Mouse (Mus musculus): ENCODE results near the gene Ubash3a. TPM values are rescaled to one million over a fixed set of nuclear protein-coding genes. Genes with fewer than 3 reads are reported as not detected.

Ubash3a gene
- total RNA-seq, 2 experiments from 2014 or later, result 0.43 to 0.62 TPM

DNA sequence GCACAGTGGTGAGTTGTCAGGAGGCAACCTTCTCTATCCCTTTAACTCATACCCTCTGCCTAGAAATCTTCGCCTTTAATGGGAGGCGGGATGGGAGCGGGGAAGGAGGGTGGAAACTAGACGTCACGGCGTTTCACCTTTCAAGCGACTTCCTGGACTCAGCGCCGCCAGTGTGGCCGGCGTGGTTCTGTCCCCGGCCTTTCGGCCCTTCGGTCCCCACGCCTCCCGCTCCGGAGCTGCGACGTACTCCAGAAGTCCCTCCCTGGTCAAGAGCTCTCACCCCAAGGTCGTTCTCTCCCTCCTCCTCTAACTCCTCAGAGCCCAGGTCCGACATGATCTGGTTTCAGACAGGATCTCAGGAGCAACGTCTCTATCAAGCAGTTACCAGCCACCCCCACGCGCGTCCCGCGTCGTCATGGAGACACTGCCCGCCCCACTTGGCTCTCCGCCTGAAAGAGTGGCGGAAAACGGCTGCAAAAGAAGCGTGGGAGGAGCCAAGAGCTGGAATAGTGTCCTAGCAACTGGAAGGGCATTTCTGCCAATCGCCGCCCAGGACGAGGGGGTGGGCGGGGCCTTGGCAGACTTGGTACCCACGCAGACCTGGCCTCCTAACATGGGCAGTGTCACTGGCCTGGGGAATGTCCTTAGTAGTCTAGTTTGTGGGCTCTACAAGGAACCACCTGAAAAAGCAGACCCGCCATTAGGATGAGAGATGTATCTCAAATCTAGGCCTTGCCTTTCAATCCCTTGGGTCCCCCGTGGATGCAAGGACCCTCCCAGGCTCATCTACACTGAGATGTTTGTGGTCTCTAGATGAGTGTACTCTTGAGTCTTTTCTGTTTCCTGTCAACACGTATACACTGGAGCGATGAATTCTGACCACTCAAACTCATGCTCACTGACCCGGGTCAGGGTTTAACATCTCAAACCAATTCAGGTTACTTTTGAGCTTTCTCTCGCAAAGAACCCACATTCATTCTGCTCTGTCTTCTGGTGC lies 69.5 kb downstream of the Ubash3a start, which contains the start of gene Rsph1:
Gene Rsph1 (minus strand): TSS at position 462 of the 997 bp plus-strand sequence.
- DNase-seq, result peak; percentile 100
- intact Hi-C loops (cut with DNase I), result loop anchor here (2.0 kb wide), 1 partner anchor 20 kb away; no protein-coding TSS in a partner anchor

DNA sequence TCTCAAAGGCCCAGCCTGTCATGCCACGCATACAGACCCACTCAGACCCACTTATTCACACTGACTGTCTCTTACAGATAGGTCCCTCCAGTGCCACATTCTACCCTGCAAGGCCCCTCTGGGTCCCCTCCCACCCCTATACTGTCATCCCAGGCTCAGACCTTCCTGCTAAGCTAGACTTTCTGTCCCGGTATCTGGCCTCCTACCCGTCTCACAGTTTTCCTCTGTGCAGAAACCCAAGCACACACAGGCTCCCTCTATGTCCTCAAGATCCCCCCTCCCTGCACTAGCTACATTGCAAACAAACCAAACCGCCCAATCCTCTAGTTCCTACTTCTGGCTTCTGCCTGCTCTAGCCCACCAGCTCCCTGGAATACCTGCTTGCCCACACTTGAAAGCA lies 70.3 kb downstream of the Ubash3a start:
- DNase-seq, result no peak
- intact Hi-C loops (cut with DNase I), result loop anchor here (2.0 kb wide), 2 partner anchors 19 to 29 kb away; no protein-coding TSS in a partner anchor

DNA sequence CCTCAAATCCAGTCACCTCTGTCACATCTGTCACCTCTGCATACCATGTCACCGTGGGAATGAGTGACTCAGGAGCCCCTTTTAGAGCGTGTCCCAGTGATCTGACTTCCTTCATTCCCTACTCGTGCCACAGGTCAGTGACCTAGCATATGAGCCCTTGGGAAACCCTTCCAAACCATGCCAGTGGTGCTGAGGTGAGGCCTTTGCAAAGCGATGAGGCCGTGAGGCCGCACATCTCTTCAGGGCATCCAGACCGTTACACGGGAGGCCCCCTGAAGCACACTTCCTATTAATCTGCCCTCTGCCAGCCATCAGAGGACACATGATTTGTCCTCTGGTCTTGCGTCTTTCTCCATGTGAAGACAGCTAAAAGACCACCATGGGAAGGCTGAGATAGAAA lies 71.9 kb downstream of the Ubash3a start:
- no peak for DNase-seq
- intact Hi-C loops (cut with DNase I), result loop anchor here (2.0 kb wide), 1 partner anchor 27 kb away; no protein-coding TSS in a partner anchor

DNA sequence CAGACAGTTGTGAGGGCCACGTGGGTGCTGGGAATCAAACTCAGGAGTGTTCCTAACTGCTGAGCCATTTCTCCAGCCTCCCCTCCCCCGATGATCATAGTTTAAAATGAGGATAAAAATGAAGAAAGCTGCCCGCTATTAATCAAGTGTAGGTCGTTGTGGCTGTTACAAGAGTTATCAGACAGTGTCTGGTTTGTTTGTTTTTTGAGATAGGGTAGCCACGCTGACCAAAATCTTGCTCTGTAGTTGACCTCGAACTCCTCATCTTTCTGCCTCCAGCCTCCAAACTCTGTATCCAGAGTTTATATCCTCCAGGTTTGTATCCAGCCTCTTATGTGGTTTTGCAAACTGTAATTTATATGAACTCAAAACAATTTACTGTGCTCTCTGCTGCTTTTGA lies 72.6 kb downstream of the Ubash3a start:
- intact Hi-C loops (cut with DNase I), result no loop called here

DNA sequence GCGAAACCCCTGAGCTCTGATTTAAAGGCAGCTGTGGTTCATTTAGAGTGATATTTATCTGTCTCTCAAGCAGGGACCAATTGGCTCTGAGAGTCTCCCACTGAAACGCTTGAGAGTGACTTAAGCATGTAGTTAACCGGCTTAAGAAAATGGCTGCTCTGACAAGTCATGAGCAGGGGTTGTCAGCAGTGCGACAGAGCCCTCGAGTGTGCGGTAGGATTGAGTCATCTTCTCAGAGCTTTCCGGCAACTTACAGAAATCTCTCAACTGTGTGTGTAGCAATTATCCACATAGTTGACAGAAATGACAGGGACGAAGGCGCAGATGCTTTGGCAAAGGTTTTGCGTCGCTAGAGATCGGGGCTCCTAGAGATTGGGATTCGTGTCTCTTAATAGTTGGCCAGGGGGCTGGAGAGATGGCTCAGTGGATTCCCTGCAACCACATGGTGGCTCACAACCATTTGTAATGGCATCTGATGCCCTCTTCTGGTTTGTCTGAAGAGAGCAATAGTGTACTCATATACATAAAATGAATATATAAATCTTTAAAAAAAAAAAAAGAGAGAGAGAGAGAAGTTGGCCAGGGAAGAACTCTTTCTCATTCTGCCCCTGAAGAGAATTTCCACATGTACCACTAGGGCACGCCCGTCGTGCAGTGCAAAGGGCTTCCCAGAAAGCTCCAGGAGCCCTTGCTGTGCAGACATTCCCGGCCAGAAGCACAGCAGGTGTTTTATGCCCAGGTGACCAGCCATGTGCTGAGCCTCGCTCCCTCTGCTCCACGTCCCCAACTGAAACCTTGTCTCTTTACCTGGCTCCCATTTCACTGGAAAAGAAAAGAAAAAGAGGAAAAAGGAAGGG lies 74.4 kb downstream of the Ubash3a start:
- intact Hi-C loops (cut with DNase I), result no loop called here

More for the DNA sequence above, 72.6 kb downstream of the Ubash3a start:
- DNase-seq, result no peak

DNA sequence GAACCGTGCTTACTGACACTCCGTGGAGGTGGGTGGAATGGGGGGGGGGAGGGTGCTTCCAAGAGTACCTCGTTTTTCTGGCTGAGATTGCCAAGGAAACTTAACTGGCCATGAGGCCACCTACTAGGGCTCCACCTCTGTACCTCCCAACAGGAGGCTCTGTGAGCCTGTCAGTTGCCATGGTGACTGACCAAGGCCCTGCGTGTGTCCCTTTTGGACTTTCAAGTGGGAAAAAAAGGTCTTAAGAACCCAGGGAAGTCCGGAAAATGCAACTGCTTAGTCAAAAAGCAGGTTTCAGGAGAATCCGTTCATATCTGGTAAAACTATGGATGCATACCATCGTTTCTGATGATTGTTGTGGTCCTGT lies 75.0 kb downstream of the Ubash3a start:
- intact Hi-C loops (cut with DNase I), result no loop called here
- DNase-seq, result no peak

More for the DNA sequence above, 74.4 kb downstream of the Ubash3a start:
- DNase-seq, result no peak

DNA sequence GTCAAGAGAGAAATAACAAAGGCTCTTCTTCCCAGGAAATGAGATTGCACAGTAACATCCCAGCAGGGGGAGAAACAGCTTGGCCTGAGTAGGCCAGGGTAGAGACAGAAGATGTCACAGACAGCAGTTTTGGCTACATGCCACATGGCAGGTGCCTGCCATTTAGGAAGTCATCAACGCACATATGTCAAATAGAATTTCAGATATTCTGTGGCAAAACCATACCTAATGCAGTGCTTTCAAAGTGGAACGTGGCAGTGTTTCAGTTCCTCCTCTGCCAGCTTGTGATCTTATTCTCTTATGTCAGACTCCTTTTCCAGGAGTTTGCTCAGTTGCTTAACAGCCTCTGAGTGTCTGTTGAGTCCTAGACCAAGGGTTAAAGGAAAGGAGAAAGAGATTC lies 78.2 kb downstream of the Ubash3a start:
- intact Hi-C loops (cut with DNase I), result no loop called here
- DNase-seq, result no peak

DNA sequence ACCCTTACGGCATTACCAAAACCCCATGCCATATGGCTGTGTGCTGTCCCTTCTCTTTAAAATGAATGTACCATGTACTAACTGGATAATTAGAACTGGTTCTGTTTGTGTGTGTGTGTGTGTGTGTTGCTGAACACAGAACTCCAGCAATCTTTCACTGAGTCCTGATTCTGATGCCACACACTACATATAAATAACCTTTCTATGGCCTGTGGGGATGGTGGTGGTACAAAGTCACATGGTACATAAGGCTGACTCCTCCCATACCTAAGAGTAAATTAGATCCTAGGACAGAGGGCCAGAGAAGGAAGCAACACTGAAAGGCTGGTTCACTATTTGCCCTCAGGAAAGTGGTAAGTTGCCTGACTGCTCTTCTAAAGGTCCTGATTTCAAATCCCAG lies 78.8 kb downstream of the Ubash3a start, which contains the start of gene Slc37a1:
Gene Slc37a1 (plus strand): TSS at position 301 of the 400 bp plus-strand sequence.
- no peak for DNase-seq
- intact Hi-C loops (cut with DNase I), result no loop called here

DNA sequence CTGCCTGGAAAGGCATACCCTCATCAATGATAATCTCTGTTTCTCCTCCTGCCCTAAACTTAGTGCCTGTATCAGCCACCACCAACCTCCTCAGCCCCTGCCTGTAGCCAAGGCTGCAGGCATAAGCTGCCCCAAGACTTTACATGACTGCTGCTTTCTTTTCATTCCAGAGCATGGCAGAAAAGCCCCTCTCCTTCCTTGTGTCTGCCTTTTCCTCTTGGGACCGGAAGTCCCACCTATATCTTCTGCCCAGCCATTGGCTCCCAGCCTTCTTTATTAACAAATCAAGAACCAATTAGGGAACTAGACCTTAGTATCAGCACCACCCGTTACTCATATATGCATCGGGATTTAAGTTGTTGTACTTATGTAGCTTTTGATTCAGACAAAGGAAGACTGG lies 79.5 kb downstream of the Ubash3a start:
- intact Hi-C loops (cut with DNase I), result no loop called here
- no peak for DNase-seq

DNA sequence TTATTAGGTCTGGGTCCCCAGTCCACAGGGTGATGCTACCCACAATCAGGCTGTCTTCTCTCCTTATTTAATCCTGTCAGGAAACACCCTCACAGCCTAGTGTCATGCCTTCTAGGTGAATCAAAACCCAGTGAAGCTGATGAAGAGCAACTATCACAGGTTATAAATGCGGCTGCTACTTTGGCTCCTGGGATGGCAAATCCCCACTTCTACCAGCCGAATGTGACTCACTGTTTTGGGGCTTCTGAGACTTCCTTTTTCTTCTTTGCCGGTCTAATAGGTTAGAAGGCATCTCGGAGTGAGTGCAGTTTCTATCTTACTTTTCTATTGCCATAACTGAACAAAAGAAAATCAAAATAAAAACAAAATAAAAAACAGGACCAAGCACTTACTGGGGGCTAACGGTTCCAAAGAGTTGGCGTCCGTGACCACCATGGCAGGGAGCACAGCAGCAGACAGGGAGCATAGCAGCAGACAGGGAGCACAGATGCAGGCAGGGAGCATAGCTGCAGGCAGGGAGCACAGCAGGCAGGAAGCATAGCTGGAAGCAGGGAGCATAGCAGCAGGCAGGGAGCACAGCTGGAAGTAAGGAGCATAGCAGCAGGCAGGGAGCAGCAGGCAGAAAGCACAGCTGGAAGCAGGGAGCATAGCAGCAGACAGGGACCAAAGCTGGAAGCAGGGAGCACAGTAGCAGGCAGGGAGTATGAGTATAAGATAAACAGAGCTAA lies 81.5 kb downstream of the Ubash3a start:
- DNase-seq, result no peak
- intact Hi-C loops (cut with DNase I), result no loop called here

DNA sequence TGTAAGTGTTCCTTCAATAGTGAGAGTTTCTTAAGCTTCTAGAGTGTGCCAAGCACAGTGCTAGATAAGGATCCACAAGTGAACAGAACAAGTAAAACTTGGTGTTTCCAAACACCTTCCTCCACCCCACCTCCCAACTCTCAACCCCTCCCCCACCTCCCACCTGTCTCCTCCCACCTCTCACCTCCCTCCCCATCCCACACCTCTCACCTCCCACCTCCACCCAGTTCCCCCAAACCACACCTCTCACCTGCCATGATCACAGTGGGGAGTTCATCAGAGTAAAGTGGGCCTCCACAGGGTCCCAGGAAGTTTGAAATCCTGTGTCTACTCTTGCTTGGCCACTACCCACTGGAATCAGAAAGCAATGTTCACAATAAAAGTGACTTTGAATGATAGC lies 82.6 kb downstream of the Ubash3a start:
- intact Hi-C loops (cut with DNase I), result no loop called here

DNA sequence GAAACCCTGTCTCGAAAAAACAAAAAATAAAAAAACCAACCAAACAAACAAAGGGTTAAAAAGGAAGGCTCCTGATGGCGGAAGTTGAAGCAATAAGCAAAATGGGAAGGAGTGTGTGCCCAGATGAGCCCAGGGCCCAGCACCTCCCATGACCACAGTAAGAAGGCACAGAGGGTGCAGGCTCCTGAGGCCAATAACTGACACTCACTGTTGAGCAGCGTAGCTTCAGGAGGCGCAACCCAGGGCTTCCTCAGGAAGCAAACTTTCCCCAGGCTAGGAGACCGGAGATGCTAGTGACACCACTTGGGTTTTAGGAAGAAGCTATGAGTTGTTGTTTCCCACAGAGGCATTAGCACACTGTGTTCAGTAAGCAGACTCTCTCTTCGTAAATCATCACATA lies 83.2 kb downstream of the Ubash3a start:
- no peak for DNase-seq
- intact Hi-C loops (cut with DNase I), result no loop called here

More for the DNA sequence above, 82.6 kb downstream of the Ubash3a start:
- DNase-seq, result no peak

DNA sequence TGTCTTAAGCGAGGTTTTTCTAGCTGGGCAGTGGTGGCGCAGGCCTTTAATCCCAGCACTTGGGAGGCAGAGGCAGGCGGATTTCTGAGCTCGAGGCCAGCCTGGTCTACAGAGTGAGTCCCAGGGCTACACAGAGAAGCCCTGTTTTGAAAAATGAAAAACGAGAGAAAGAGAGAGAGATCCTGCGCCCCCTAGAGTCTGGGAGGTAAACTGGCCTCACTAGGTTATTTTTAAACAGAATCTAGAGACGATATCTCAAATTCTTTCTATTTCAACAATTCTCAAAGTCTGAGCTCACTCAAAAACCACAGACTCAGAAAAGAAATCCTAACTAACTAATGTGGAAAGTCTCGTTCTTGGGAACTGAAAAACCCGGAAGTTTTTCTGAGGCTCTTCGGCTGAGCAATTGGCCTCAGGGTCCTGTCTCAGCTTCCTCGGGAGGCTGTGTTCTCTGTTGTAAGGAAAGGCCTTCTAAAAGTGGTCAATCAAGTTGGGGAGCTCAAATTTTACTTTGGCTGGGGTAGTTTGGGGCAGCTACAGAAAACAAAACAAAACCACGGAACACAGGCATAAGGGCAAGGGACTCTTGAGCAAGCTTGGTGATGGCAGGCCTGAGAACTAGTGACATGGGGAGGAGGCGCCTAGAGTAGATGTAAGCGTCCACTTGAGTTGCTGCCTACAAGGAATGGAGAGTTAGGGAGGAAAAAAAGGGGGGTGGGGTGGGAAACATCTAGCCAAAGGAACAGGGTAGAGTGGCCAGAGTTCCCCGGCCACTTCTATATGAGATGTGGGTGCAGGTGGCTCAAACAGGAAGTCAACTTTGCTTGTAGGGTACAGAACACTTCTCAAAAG lies 86.9 kb downstream of the Ubash3a start:
- intact Hi-C loops (cut with DNase I), result no loop called here
- peak in 1 of 2 experiments; percentile 60 for DNase-seq

DNA sequence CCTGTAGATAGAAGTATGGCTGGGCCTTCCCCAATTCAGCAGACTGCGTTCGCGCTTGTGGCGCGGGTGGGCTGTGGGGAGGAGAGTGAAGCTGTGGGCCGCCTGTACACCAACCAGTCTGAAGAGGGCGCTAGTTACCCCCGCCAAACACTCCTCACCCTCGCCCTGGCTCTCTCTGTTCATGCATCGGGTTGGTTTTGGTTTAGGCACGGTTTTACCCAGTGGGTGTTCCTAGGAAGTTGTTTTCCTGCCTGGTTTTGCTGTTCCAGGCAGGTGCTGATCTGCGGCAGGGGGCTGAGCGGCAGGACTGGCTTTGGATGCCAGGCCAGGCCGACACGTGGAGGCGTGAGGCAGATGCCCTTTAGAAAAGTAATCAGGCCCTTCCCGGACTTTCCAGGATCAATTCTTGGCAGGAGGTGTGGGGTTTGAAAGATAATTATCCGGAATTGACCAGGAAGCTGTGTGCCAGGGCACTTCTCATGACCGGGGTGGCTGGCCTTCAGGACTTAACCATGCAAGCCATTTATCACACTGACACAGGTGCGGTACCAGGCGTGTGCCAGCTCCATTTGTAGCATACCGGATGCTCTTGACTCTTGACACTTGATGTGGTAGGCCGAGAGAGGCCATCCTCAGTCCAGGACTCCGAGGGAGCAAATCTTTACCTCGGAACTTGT lies 87.7 kb downstream of the Ubash3a start:
- intact Hi-C loops (cut with DNase I), result no loop called here
- peak in 1 of 2 experiments; percentile 48 for DNase-seq

DNA sequence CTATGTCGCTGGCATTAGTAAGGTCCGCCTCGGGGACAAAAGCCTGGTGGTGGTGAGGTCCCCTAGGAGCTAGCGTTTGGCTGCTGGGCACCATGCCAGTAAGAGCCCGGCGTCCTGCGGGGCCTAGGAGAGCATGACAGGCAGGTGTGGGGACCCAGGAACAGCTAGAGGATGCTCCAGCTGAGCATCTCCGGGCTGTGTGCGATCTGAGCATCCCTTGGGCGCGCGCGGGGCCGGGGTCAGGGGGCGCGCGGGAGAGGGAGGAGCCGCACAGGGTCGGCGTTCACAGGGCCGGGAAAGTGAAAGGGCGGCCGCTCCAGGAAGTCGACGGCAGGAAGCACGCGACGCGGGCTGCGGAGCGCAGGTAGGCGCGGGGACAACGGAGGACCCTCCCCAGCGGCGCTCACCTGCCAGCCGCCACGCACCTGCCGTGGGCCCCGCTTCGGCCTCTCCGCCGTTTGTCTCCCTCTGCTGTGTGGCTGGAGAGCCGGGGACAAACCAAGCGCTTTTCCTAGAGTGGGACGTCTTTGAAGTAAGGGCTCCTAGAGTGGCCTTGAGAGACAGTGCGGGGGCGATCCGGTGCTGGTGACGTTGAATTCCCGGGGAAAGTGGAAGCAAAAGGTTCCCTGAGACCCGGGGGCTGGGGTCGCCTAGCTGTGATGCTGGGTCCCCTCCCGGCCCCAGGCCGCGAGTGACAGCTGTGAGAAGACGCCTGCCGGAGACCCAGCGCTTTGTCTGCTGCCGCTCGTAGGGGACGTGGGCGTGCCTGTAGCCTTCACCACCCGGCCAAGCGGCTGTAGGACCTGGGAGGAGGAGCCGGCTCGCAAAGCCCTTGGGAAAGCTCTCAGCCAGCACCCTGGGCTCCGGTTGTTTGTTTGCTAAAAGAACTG lies 88.5 kb downstream of the Ubash3a start:
- intact Hi-C loops (cut with DNase I), result loop anchor here (2.0 kb wide), 2 partner anchors 19 to 41 kb away; partner anchors contain the start of gene Rsph1
- DNase-seq, result peak; percentile 88 to 89

All from heart, postnatal 10 days (tissue).